Mouse (Mus musculus): ENCODE results near the gene Gpc1. TPM values are rescaled to one million over a fixed set of nuclear protein-coding genes. Genes with fewer than 3 reads are reported as not detected.

Gpc1 gene
- polyA plus RNA-seq, 1 experiment from 2014 or later, result 51.7 TPM

DNA sequence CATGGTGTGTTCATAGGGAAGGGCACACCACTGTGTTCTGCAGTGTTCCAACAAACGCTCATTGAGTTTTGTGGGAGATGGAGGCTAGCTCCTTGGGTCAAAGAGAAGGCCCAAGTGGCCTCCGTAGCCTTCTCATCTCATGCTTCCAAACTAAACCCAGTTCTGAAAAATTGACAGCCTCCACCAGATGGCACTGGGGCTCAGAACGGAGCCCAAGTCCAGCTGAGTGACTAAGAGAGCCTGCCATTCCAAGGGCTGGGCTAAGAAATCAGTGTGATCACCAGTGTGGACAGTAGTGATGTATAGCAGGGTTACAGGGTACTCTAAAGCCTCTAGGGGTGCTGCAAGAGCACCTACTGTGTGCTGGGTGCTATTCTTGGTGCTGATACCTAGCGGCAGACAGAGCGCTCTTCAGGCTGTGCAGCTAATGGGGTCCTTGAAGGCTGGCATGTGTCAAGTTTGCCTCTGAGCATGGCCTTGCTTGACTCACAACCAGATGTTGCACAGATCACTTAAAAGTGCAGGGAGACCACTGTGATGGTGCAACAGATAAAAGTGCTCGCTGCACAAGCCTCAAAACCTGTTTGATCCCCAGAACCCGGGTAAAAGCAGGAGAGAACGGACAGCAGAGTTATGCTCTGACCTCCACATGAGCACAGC is 8.9 kb downstream of the Gpc1 start:
- Histone ChIP-seq H3K4me2 (ENCODE audit: low read depth, severe bottlenecking) (no peak overlapping the region), H3K4me1 (ENCODE audit: control insufficient read depth, insufficient read depth, low read length) (0 out of 2 replicates have a peak, but pooled peaks cover 5% of the 10 kb centered on the region), H3K27me3 (ENCODE audit: control insufficient read depth, insufficient read depth, low read length) (no peaks in the 10 kb centered on the region), H3K4me3 (ENCODE audit: low read depth, low read length) (no peak overlapping the region), H3K27ac (replicated peaks; ENCODE audit: low read depth, low read length) (no peak overlapping the region), H3K9me3 (ENCODE audit: control insufficient read depth, low read length) (no peaks in the 10 kb centered on the region), H3K9ac (ENCODE audit: low read length) (no peak overlapping the region), H3K36me3 (ENCODE audit: control insufficient read depth, insufficient read depth, low read length) (no peaks in the 10 kb centered on the region; the same call in 1 of the 2 replicates)
- no peak for DNase-seq (ENCODE audit: low spot score)
- WGBS, result 85% methylated on average over 8 of the region's 8 CpGs
- ATAC-seq (ENCODE audit: insufficient number of reproducible peaks, low FRiP score, low TSS enrichment, low read depth), result no peak

DNA sequence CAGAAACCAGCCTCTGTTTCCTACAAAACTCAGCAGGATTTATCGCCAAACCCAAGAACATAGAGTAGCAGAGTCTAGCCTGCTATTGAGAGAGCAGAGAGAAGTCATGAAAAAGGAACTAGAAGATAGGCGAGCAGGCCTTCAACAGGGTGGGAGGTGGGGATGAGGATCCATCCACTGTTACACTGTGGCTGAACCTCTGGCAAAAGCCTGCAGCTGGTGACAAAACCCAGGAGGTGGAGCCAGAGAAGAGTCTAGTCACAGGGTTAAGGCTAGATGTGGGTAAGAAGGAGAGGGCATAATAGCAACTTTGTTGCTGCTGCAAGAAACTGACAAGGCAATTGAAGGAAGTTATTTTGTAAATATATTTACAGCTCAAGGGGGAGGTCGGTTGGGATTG is 10.0 kb downstream of the Gpc1 start:
- H3K9ac ChIP-seq (ENCODE audit: low read length), result no peak overlapping the region
- no peak overlapping the region for H3K27ac ChIP-seq (replicated peaks; ENCODE audit: low read depth, low read length)
- no peak overlapping the region for H3K4me3 ChIP-seq (ENCODE audit: low read depth, low read length)
- no peaks in the 10 kb centered on the region for H3K9me3 ChIP-seq (ENCODE audit: control insufficient read depth, low read length)
- H3K27me3 ChIP-seq (ENCODE audit: control insufficient read depth, insufficient read depth, low read length), result no peaks in the 10 kb centered on the region
- no peak for DNase-seq (ENCODE audit: low spot score)
- ATAC-seq (ENCODE audit: insufficient number of reproducible peaks, low FRiP score, low TSS enrichment, low read depth), result no peak
- 79% methylated on average over 3 of the region's 3 CpGs for WGBS
- H3K4me2 ChIP-seq (ENCODE audit: low read depth, severe bottlenecking), result no peak overlapping the region
- H3K4me1 ChIP-seq (ENCODE audit: control insufficient read depth, insufficient read depth, low read length), result 0 out of 2 replicates have a peak, but pooled peaks cover 5% of the 10 kb centered on the region
- H3K36me3 ChIP-seq (ENCODE audit: control insufficient read depth, insufficient read depth, low read length), result no peaks in the 10 kb centered on the region; the same call in 1 of the 2 replicates

DNA sequence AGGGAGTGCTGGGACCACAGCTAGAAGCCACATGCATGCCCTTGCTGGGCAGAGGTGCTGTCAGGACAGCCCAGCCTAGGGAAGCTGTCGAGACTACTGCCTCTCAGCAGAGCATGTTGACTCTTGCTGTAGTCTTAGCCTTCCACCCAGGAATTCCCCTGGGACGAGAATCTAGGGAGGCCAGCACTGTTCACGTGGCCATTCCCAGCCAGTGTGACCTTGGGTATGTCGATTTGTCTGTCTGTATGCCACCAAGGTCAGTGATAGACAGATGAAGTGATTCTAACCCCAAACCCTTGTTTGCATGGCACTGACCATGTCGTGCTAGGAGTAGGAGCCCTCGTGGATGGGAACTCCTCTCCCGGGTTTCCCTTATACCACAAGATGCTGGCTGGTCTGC is 14.4 kb downstream of the Gpc1 start:
- H3K9ac ChIP-seq (ENCODE audit: low read length), result no peak overlapping the region
- no peaks in the 10 kb centered on the region for H3K9me3 ChIP-seq (ENCODE audit: control insufficient read depth, low read length)
- no peaks in the 10 kb centered on the region for H3K36me3 ChIP-seq (ENCODE audit: control insufficient read depth, insufficient read depth, low read length)
- no peak overlapping the region for H3K27ac ChIP-seq (replicated peaks; ENCODE audit: low read depth, low read length)
- no peak overlapping the region for H3K4me3 ChIP-seq (ENCODE audit: low read depth, low read length)
- no peaks in the 10 kb centered on the region for H3K27me3 ChIP-seq (ENCODE audit: control insufficient read depth, insufficient read depth, low read length)
- ATAC-seq (ENCODE audit: insufficient number of reproducible peaks, low FRiP score, low TSS enrichment, low read depth) (no peak), DNase-seq (ENCODE audit: low spot score) (no peak)
- H3K4me1 ChIP-seq (ENCODE audit: control insufficient read depth, insufficient read depth, low read length), result peaks cover 27% of the 10 kb centered on the region
- WGBS, result 86% methylated on average over 7 of the region's 7 CpGs
- H3K4me2 ChIP-seq (ENCODE audit: low read depth, severe bottlenecking), result no peak overlapping the region

DNA sequence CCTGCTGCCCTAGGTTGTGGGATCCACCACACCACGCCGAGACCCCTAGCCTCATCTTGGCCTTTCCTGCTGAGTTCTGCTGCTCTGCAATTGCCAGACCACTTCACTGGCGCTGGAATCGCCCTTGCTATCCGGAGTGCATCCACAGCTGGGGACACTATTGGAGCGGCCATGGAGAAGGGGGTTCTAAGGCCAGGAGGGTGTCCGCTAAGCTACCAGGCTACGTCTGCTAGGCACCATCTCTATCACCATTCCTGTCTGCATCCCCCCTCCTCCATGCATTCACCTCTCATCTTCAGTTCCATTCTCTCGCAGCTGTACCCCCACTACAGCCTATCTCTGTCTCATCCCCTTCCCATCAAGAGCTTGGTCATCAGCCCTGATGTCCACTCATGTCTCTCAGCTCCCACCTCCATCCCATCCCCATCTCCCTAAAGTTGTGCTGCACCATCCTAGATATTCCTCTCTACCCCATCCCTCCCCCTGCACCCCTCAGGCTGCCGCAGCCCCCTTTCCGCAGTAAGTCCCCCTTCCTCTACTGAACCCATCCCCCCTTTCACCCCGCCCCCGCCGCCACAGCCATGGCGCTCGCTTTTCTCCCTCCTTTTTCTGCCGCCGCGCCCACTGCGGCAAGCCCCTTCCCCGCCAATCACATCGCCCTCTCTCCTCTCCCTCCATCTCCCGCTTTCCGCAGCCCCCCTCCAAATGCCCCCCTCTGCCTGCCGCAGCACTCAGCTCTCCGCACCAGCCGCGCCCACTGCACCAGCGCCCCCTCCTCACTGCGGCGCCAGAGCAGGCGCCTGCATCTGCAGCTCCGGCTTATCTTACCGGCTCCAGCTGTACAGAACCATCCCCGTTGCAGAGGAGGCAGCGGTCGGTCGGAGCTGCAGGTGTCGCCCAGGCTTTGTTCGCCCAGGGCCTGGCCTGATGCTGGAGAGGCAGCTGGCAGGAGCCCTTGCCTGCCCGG is 16.7 kb downstream of the Gpc1 start:
- DNase-seq (ENCODE audit: low spot score), result peak; percentile 66
- Histone ChIP-seq H3K4me3 (ENCODE audit: low read depth, low read length) (peak overlapping the region; percentile 28), H3K4me2 (ENCODE audit: low read depth, severe bottlenecking) (peak overlapping the region; percentile 51), H3K27me3 (ENCODE audit: control insufficient read depth, insufficient read depth, low read length) (no peaks in the 10 kb centered on the region), H3K27ac (replicated peaks; ENCODE audit: low read depth, low read length) (no peak overlapping the region), H3K36me3 (ENCODE audit: control insufficient read depth, insufficient read depth, low read length) (peaks cover 2% of the 10 kb centered on the region; the same call in 1 of the 2 replicates), H3K9me3 (ENCODE audit: control insufficient read depth, low read length) (no peaks in the 10 kb centered on the region), H3K9ac (ENCODE audit: low read length) (peak overlapping the region; percentile 43; the same call in 1 of the 2 replicates), H3K4me1 (ENCODE audit: control insufficient read depth, insufficient read depth, low read length) (peaks cover 27% of the 10 kb centered on the region)
- WGBS, result 9% methylated on average over 40 of the region's 41 CpGs
- ATAC-seq (ENCODE audit: insufficient number of reproducible peaks, low FRiP score, low TSS enrichment, low read depth), result peak; percentile 41; the same call in 1 of the 2 replicates

DNA sequence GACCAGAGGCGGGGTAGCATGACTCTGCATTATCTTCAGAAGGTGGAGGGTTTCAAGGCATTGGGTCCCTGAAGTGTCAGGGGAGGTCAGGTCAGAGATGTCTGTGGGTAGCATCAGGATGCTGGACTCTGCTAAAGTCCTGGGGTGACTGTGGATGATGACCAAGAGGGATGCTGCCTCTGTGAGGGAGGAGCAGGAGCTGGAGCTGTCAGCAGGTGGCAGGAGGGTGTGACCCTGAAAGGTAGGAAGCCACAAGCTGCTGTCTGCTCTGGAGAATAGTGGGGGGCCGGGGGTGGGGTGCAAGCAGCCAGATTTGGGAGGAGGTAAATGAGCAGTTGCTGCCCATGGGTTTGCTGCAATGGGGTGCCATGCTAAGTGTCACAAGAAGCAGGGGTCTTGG is 18.0 kb downstream of the Gpc1 start:
- WGBS, result 83% methylated on average over 2 of the region's 2 CpGs
- no peak overlapping the region for H3K4me2 ChIP-seq (ENCODE audit: low read depth, severe bottlenecking)
- H3K36me3 ChIP-seq (ENCODE audit: control insufficient read depth, insufficient read depth, low read length), result peaks cover 6% of the 10 kb centered on the region; the same call in 1 of the 2 replicates
- ATAC-seq (ENCODE audit: insufficient number of reproducible peaks, low FRiP score, low TSS enrichment, low read depth) (no peak), DNase-seq (ENCODE audit: low spot score) (no peak)
- H3K9me3 ChIP-seq (ENCODE audit: control insufficient read depth, low read length), result no peaks in the 10 kb centered on the region
- peaks cover 23% of the 10 kb centered on the region for H3K4me1 ChIP-seq (ENCODE audit: control insufficient read depth, insufficient read depth, low read length)
- no peak overlapping the region for H3K4me3 ChIP-seq (ENCODE audit: low read depth, low read length)
- no peaks in the 10 kb centered on the region for H3K27me3 ChIP-seq (ENCODE audit: control insufficient read depth, insufficient read depth, low read length)
- no peak overlapping the region for H3K27ac ChIP-seq (replicated peaks; ENCODE audit: low read depth, low read length)
- H3K9ac ChIP-seq (ENCODE audit: low read length), result no peak overlapping the region

DNA sequence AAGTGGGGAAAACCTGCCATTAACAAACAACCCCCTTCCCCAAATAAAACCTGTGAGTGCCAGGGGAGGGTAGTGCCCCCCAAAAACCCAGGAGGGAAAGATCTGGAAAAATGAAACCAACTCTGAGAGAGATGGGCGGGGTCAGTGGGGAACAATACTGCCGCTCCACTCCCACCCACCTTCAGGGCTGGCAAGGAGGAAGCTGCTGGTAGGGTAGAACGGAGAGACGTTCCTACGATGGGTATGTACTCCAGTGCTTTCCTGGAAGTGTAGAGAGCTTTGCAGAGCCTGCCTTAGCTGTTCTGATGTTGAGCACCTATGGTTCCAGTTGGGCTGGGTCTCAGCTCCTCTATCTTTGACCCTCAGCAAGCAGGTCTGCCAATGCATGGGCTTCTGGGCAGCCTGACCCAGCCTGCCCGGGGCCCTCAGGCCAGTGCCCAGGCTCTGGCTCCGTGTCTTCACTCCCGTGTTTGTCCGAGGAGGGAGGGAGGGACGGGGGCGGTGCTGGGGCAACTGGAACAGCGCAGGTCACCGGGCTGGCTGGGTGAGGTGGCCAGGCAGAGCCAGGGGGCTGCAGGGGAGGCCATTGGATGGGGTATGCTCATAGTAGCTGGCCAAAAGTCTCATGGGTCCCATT is 18.6 kb downstream of the Gpc1 start:
- Histone ChIP-seq H3K4me1 (ENCODE audit: control insufficient read depth, insufficient read depth, low read length) (peaks cover 23% of the 10 kb centered on the region), H3K4me3 (ENCODE audit: low read depth, low read length) (no peak overlapping the region), H3K27me3 (ENCODE audit: control insufficient read depth, insufficient read depth, low read length) (no peaks in the 10 kb centered on the region), H3K9me3 (ENCODE audit: control insufficient read depth, low read length) (no peaks in the 10 kb centered on the region), H3K27ac (replicated peaks; ENCODE audit: low read depth, low read length) (no peak overlapping the region), H3K4me2 (ENCODE audit: low read depth, severe bottlenecking) (no peak overlapping the region), H3K36me3 (ENCODE audit: control insufficient read depth, insufficient read depth, low read length) (peaks cover 11% of the 10 kb centered on the region), H3K9ac (ENCODE audit: low read length) (no peak overlapping the region)
- ATAC-seq (ENCODE audit: insufficient number of reproducible peaks, low FRiP score, low TSS enrichment, low read depth) (no peak), DNase-seq (ENCODE audit: low spot score) (no peak)
- WGBS, result 70% methylated on average over 13 of the region's 13 CpGs

DNA sequence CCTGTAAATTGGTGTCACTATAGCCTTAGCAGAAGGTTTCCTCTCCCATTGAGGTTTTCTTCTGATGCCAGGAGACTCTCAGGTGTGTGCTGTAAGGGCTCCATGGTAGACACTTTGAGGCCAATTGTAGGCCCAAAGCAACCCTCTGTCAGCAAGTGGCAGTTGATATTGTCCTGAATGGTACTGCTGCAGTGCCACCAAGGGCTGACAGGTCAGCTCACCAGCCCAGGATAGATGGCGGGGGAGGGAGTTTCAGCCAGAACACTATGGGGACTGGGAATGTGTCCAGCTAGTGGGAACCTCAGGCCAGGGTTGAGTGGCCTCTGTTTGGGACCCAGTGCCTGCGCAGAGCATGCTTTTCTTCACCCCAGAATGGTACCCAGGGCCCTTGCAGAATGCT is 21.0 kb downstream of the Gpc1 start:
- no peaks in the 10 kb centered on the region for H3K9me3 ChIP-seq (ENCODE audit: control insufficient read depth, low read length)
- no peak overlapping the region for H3K27ac ChIP-seq (replicated peaks; ENCODE audit: low read depth, low read length)
- ATAC-seq (ENCODE audit: insufficient number of reproducible peaks, low FRiP score, low TSS enrichment, low read depth) (no peak), DNase-seq (ENCODE audit: low spot score) (no peak)
- peaks cover 13% of the 10 kb centered on the region for H3K36me3 ChIP-seq (ENCODE audit: control insufficient read depth, insufficient read depth, low read length)
- no peak overlapping the region for H3K4me3 ChIP-seq (ENCODE audit: low read depth, low read length)
- H3K4me2 ChIP-seq (ENCODE audit: low read depth, severe bottlenecking), result no peak overlapping the region
- 90% methylated on average over 2 of the region's 2 CpGs for WGBS
- no peaks in the 10 kb centered on the region for H3K27me3 ChIP-seq (ENCODE audit: control insufficient read depth, insufficient read depth, low read length)
- H3K9ac ChIP-seq (ENCODE audit: low read length), result no peak overlapping the region
- peaks cover 21% of the 10 kb centered on the region for H3K4me1 ChIP-seq (ENCODE audit: control insufficient read depth, insufficient read depth, low read length)

DNA sequence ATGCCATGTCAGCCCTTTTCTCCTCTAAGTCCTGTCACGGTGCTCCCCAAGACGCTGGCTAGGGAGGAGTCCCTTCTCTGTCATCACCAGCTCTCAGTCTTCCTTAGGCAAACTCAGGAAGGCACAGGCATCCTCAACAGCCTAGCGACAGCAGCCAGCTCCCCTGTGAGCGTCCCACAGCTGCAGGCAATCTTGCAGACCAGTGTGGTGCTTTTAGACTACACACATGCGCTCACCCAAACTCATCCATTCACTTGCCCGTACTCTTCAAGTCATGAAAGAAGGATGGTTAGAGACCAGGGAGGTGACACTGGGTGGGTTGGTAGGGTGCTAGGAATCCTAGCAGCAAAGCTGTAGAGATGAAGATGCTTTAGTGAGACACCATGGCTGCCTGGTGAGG is 30.1 kb downstream of the Gpc1 start:
- no peaks in the 10 kb centered on the region for H3K27me3 ChIP-seq (ENCODE audit: control insufficient read depth, insufficient read depth, low read length)
- 0 out of 2 replicates have a peak, but pooled peaks cover 3% of the 10 kb centered on the region for H3K4me1 ChIP-seq (ENCODE audit: control insufficient read depth, insufficient read depth, low read length)
- peaks cover 8% of the 10 kb centered on the region; the same call in 1 of the 2 replicates for H3K36me3 ChIP-seq (ENCODE audit: control insufficient read depth, insufficient read depth, low read length)
- ATAC-seq (ENCODE audit: insufficient number of reproducible peaks, low FRiP score, low TSS enrichment, low read depth) (no peak), DNase-seq (ENCODE audit: low spot score) (no peak)
- 79% methylated on average over 6 of the region's 6 CpGs for WGBS
- H3K9me3 ChIP-seq (ENCODE audit: control insufficient read depth, low read length), result no peaks in the 10 kb centered on the region
- no peak overlapping the region for H3K27ac ChIP-seq (replicated peaks; ENCODE audit: low read depth, low read length)
- no peak overlapping the region for H3K9ac ChIP-seq (ENCODE audit: low read length)
- no peak overlapping the region for H3K4me2 ChIP-seq (ENCODE audit: low read depth, severe bottlenecking)
- H3K4me3 ChIP-seq (ENCODE audit: low read depth, low read length), result no peak overlapping the region
